Mouse (Mus musculus) hindbrain, embryonic 12.5 days (tissue): ENCODE data around the gene Acvr1. TPM values are rescaled to one million over a fixed set of nuclear protein-coding genes. Genes with fewer than 3 reads are reported as not detected.

Experiments used
- ATAC-seq: fragments of 200-750 bp; cut with Nextera tagmentation; 2 replicates; pipeline ENCODE4 v1.8.0; 2017; ENCODE audit warnings: moderate TSS enrichment; ENCODE audit not compliant: low FRiP score
- H3K27ac ChIP-seq: fragments of 300-500 bp; sonication (generic); 2 replicates; pipeline ENCODE4 v1.5.1; 2016; ENCODE audit warnings: mild to moderate bottlenecking
- H3K27me3 ChIP-seq: fragments of 300-500 bp; sonication (generic); 2 replicates; pipeline ENCODE4 v1.6.1; 2016; ENCODE audit warnings: mild to moderate bottlenecking
- H3K36me3 ChIP-seq: fragments of 300-500 bp; sonication (generic); 2 replicates; pipeline ENCODE4 v1.6.1; 2016; ENCODE audit warnings: mild to moderate bottlenecking
- H3K4me1 ChIP-seq: fragments of 300-500 bp; sonication (generic); 2 replicates; pipeline ENCODE4 v1.6.1; 2016
- H3K4me2 ChIP-seq: fragments of 300-500 bp; sonication (generic); replicated peaks from 2 replicates; pipeline ENCODE4 v1.6.1; 2016; ENCODE audit warnings: mild to moderate bottlenecking
- H3K4me3 ChIP-seq: fragments of 300-500 bp; sonication (generic); 2 replicates; pipeline ENCODE4 v1.5.1; 2016; ENCODE audit warnings: mild to moderate bottlenecking
- H3K9ac ChIP-seq: fragments of 300-500 bp; sonication (generic); 2 replicates; pipeline ENCODE4 v1.6.1; 2016; ENCODE audit warnings: mild to moderate bottlenecking, moderate library complexity
- H3K9me3 ChIP-seq: fragments of 300-500 bp; sonication (generic); replicated peaks from 2 replicates; pipeline ENCODE4 v1.6.1; 2016; ENCODE audit warnings: mild to moderate bottlenecking
- WGBS: fragments of 180-500 bp; shearing (Covaris S2); methylation state at CpG from one replicate; pipeline ENCODE4 v1.1.7; 2016; 5-methylcytosine and 5-hydroxymethylcytosine counted together
- polyA plus RNA-seq: library from polyadenylated mRNA; unstranded; fragments of >200 nt; fragmentation: Nextera tagmentation; extraction: Ambion mirVana; gene quantifications from 2 replicates; pipeline ENCODE4 v1.2.1, GENCODE M21; 2016

Gene Acvr1
- polyA plus RNA-seq, 1 experiment from 2014 or later = 5.4 TPM

DNA sequence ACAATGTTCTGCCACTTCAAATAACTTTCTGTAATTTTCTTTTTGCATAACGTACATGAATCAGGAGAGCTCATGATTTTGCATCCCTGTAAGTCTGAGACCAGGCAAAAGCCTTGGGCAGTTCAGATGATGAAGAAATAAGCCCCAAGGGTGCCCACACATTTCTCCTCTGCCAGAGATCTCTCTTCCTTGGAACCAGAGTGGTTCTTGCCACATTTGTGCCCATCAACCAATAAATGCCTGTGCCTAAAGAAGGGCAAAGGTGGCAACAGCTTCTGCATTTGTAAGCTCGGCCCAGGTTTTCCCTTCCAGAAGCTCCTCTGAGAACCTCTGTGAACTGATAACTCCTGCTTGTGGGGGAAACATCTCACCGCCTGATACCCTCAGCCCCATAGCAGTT lies 212.6 kb downstream of the Acvr1 start:
- Histone ChIP-seq H3K4me3 (no peak overlapping the region), H3K27ac (no peak overlapping the region), H3K4me2 (no peak overlapping the region), H3K27me3 (peaks cover 30% of the 10 kb centered on the region), H3K9ac (no peak overlapping the region), H3K4me1 (peaks cover 13% of the 10 kb centered on the region), H3K9me3 (no peaks in the 10 kb centered on the region), H3K36me3 (no peaks in the 10 kb centered on the region)
- 92% methylated on average over 3 of the region's 3 CpGs for WGBS
- ATAC-seq = no peak

DNA sequence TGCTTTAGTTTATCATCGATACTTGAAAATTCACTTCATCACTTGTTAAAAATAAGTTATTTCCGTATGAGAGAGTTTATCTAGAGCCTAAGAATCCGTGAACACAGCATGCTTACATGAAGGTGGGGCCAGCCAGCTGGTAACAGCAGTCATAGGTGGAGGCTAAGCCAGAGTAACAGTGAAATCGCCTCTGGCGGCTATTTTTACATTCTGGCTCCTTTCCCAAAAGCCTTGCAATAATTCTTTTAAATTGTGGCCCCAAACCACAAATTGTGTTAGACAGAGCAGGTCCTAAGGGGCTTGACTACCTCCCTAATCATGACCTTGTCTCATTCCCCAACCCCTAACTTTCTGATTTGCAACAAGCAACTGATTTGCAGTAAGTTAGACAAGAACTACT lies 214.1 kb downstream of the Acvr1 start:
- 68% methylated on average over 5 of the region's 5 CpGs for WGBS
- H3K9me3 ChIP-seq = no peaks in the 10 kb centered on the region
- H3K4me3 ChIP-seq = no peak overlapping the region
- H3K9ac ChIP-seq = no peak overlapping the region
- H3K36me3 ChIP-seq = no peaks in the 10 kb centered on the region
- no peak for ATAC-seq
- H3K4me1 ChIP-seq = peaks cover 12% of the 10 kb centered on the region
- H3K27me3 ChIP-seq = peaks cover 23% of the 10 kb centered on the region
- H3K4me2 ChIP-seq = no peak overlapping the region
- H3K27ac ChIP-seq = no peak overlapping the region

DNA sequence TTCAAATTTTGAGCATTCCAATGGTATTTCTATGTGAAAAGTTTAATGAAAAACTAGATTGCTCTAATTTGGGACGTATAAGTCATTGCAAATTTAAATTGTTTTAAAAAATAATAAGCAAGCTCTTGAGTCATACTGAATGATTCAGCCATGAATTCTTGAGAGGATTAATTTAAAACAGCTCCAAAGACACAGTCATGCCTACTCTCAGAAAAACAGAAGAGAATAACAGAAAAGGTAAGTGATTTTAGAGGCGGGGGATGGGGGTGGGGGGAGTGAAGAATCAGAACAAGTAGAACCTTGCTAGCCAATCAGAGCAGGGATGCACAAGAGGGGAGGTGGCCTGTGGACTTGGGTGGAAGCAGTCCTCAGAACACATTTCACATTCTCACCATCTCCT lies 216.3 kb downstream of the Acvr1 start:
- Histone ChIP-seq H3K9ac (no peak overlapping the region), H3K9me3 (no peaks in the 10 kb centered on the region), H3K4me3 (no peak overlapping the region), H3K4me2 (no peak overlapping the region), H3K27me3 (peaks cover 8% of the 10 kb centered on the region), H3K4me1 (no peaks in the 10 kb centered on the region), H3K27ac (no peak overlapping the region), H3K36me3 (no peaks in the 10 kb centered on the region)
- WGBS = 83% methylated on average over 2 of the region's 2 CpGs
- ATAC-seq = no peak

Other genes with a start within 250 kb of the Acvr1 start
- gene Acvr1c, start 209.3 kb downstream of the Acvr1 start, polyA plus RNA-seq = 0.72 and 0.76 TPM in 2 replicates
- gene Gm17409, start 97.0 kb downstream of the Acvr1 start, polyA plus RNA-seq = not detected in 2 replicates
- 8.5 and 10.9 TPM in 2 replicates for gene Upp2, start 141 bp upstream of the Acvr1 start, polyA plus RNA-seq